Mouse (Mus musculus): Measurements from ENCODE around the gene Pde4d. TPM values are rescaled to one million over a fixed set of nuclear protein-coding genes. Genes with fewer than 3 reads are reported as not detected.

The Pde4d gene
- polyA plus RNA-seq, 1 experiment from 2014 or later = 14.8 TPM

DNA sequence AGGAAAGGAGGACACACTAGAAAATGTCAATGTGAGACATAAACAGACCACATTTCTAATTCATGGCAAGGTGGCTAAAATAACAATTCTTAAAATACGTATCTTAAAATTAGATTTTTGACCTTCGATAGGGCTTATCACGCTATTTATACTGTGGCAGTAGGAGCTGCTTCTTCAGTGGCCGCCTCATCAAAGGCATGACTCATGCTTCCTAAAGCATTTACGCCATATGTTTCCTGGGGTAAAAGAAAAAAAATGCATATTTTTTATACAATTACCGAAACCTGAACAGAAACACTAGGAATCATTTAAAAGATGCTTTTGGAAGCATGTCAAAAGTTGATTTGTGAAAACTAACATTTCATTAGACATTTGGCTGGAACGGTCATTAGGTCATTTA, 721.9 kb downstream of the Pde4d start:
- no peak overlapping the region for H3K27ac ChIP-seq (ENCODE audit: low read depth, low read length)
- no peaks in the 10 kb centered on the region for H3K4me1 ChIP-seq (ENCODE audit: control insufficient read depth, insufficient read depth, low read length)
- ATAC-seq (ENCODE audit: low FRiP score, low TSS enrichment) = no peak
- H3K4me2 ChIP-seq (replicated peaks; ENCODE audit: low read depth, low read length) = no peak overlapping the region
- no peaks in the 10 kb centered on the region for H3K36me3 ChIP-seq (ENCODE audit: control insufficient read depth, insufficient read depth, low read length)
- H3K27me3 ChIP-seq (ENCODE audit: control insufficient read depth, insufficient read depth, low read length) = no peaks in the 10 kb centered on the region
- no peaks in the 10 kb centered on the region for H3K9me3 ChIP-seq (ENCODE audit: control insufficient read depth, low read length)
- no peak overlapping the region for H3K4me3 ChIP-seq (ENCODE audit: low read length)
- WGBS = 74% methylated on average over 7 of the region's 7 CpGs
- no peak overlapping the region for H3K9ac ChIP-seq (ENCODE audit: low read depth, low read length)

DNA sequence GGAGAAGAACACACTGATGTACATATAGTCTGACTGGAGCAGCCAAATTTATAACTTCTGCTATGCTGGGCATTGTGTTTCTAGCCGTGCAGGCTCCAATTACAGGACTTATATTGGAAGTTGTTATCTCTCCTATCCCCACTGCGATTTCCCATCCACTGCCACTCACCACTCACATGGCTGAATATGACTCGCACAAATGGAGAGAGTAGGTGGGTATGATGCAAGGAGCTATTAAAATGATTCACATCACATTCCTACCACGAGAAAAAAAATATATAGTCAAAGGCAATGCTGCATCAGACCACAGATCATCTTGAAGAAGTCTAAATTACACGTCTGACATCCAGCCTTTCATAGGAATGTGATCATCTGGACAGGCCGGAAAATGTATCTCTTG, 725.5 kb downstream of the Pde4d start:
- Histone ChIP-seq H3K27ac (ENCODE audit: low read depth, low read length) (no peak overlapping the region), H3K4me3 (ENCODE audit: low read length) (no peak overlapping the region), H3K4me2 (replicated peaks; ENCODE audit: low read depth, low read length) (no peak overlapping the region)

DNA sequence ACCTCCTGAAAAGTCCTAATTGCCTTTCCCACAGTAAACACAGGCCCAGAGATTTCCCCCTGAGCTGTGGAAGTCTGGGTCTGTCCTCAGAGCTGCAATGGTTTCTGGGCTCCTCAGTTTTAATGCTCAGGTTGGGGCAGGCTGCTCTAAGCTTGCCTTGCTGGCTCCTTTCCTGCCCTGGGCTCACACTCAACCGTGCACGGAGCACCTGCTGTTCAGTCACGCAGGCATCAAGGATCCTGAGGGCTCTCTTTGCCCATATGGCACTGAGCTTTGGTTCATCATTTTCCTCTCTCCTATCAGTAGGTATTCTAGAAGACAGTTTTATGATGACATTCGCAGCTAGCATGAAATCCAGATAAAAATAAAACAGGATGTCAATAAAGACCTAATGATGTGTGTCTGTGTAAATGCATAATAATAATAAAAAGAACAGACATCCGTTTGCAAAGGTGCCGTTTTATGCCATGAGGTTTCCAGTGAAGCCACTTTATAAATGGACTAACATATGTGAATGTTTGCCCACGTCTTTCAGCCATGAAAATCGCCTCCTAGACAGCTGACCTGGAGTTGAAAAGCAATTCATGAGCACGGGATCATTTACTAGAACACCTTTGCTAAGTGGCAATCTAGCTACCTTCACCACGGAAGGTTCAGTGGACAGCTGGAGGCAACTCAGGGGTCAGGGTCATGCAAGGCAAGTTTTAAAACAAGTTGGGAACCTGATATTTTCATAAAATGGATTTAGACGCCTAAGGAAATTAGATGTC, 726.3 kb downstream of the Pde4d start:
- Histone ChIP-seq H3K27ac (ENCODE audit: low read depth, low read length) (no peak overlapping the region), H3K4me1 (ENCODE audit: control insufficient read depth, insufficient read depth, low read length) (no peaks in the 10 kb centered on the region), H3K36me3 (ENCODE audit: control insufficient read depth, insufficient read depth, low read length) (no peaks in the 10 kb centered on the region), H3K4me3 (ENCODE audit: low read length) (no peak overlapping the region), H3K27me3 (ENCODE audit: control insufficient read depth, insufficient read depth, low read length) (no peaks in the 10 kb centered on the region), H3K4me2 (replicated peaks; ENCODE audit: low read depth, low read length) (no peak overlapping the region), H3K9ac (ENCODE audit: low read depth, low read length) (no peak overlapping the region), H3K9me3 (ENCODE audit: control insufficient read depth, low read length) (no peaks in the 10 kb centered on the region)
- WGBS = 41% methylated on average over 11 of the region's 11 CpGs
- ATAC-seq (ENCODE audit: low FRiP score, low TSS enrichment) = no peak

More for the DNA sequence above, 725.5 kb downstream of the Pde4d start:
- Histone ChIP-seq H3K9me3 (ENCODE audit: control insufficient read depth, low read length) (no peaks in the 10 kb centered on the region), H3K4me1 (ENCODE audit: control insufficient read depth, insufficient read depth, low read length) (no peaks in the 10 kb centered on the region), H3K9ac (ENCODE audit: low read depth, low read length) (no peak overlapping the region), H3K27me3 (ENCODE audit: control insufficient read depth, insufficient read depth, low read length) (no peaks in the 10 kb centered on the region), H3K36me3 (ENCODE audit: control insufficient read depth, insufficient read depth, low read length) (no peaks in the 10 kb centered on the region)
- WGBS = 78% methylated on average over 6 of the region's 6 CpGs
- no peak for ATAC-seq (ENCODE audit: low FRiP score, low TSS enrichment)

DNA sequence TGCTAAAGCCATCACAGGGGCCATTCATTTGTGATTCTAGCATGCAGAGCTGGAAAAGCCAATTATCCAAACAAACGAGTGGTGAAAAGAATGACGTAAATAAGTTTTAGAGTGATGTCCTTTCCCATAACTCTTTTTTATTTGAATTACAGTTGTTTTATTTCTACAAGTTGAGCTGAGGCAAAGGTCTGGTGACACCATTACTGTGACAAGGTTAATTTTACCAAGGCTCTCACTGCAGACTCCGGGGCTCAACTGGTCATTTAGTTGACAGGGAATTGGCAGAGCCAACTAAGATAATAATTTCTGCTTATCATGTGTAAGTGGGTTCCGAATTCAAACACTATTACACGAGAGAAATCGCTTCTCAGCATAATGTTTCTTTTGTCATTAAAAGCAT, 731.6 kb downstream of the Pde4d start:
- ATAC-seq (ENCODE audit: low FRiP score, low TSS enrichment) = peak; percentile 55; the same call in 1 of the 2 replicates
- H3K27ac ChIP-seq (ENCODE audit: low read depth, low read length) = no peak overlapping the region
- no peaks in the 10 kb centered on the region for H3K27me3 ChIP-seq (ENCODE audit: control insufficient read depth, insufficient read depth, low read length)
- no peaks in the 10 kb centered on the region for H3K36me3 ChIP-seq (ENCODE audit: control insufficient read depth, insufficient read depth, low read length)
- WGBS = 43% methylated on average over 6 of the region's 6 CpGs
- no peak overlapping the region for H3K4me3 ChIP-seq (ENCODE audit: low read length)
- no peaks in the 10 kb centered on the region for H3K4me1 ChIP-seq (ENCODE audit: control insufficient read depth, insufficient read depth, low read length)
- no peak overlapping the region for H3K4me2 ChIP-seq (replicated peaks; ENCODE audit: low read depth, low read length)
- no peaks in the 10 kb centered on the region for H3K9me3 ChIP-seq (ENCODE audit: control insufficient read depth, low read length)
- H3K9ac ChIP-seq (ENCODE audit: low read depth, low read length) = no peak overlapping the region

DNA sequence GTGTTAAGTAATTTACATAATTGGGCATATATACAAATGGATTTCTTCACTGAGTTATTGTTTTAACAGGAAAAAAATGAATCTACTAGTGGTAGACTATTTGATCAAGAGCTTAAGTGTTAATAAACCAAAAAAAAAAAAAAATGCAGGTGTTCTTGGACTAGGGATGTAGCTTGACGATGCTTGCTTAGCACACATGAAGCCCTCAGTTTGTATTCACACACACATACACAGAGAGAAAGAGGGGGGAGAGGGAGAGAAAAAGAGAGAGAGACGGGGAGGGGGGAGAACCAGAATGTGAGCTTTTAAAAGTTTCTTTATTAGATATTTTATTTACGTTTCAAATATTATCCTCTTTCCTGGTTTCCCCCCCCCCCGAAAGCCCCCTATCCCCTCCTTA, 740.9 kb downstream of the Pde4d start:
- Histone ChIP-seq H3K9ac (ENCODE audit: low read depth, low read length) (no peak overlapping the region), H3K27me3 (ENCODE audit: control insufficient read depth, insufficient read depth, low read length) (no peaks in the 10 kb centered on the region), H3K4me2 (replicated peaks; ENCODE audit: low read depth, low read length) (no peak overlapping the region), H3K27ac (ENCODE audit: low read depth, low read length) (no peak overlapping the region), H3K4me1 (ENCODE audit: control insufficient read depth, insufficient read depth, low read length) (no peaks in the 10 kb centered on the region), H3K9me3 (ENCODE audit: control insufficient read depth, low read length) (no peaks in the 10 kb centered on the region), H3K36me3 (ENCODE audit: control insufficient read depth, insufficient read depth, low read length) (no peaks in the 10 kb centered on the region), H3K4me3 (ENCODE audit: low read length) (no peak overlapping the region)
- 76% methylated on average over 4 of the region's 4 CpGs for WGBS
- ATAC-seq (ENCODE audit: low FRiP score, low TSS enrichment) = no peak

DNA sequence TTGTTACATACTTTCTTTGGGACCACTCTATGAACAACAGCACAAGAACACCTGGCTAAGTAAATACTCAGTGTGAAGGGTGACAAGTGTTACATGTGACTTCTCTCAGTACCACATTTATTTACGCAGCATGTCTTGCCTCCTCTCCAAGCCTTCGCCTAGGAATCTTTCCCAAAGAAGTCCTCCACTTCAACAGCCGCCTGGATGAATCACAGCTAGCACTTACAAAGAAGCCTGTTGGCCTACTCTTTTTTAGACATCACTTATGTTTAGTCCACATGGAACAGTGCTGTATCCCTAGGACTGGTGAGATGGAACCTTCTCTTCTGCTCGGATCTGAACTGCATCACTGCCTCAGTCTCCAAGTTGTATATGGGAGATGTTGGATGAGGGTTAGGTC, 741.4 kb downstream of the Pde4d start:
- no peak for ATAC-seq (ENCODE audit: low FRiP score, low TSS enrichment)
- no peaks in the 10 kb centered on the region for H3K27me3 ChIP-seq (ENCODE audit: control insufficient read depth, insufficient read depth, low read length)
- H3K4me1 ChIP-seq (ENCODE audit: control insufficient read depth, insufficient read depth, low read length) = no peaks in the 10 kb centered on the region
- H3K27ac ChIP-seq (ENCODE audit: low read depth, low read length) = no peak overlapping the region
- no peak overlapping the region for H3K4me2 ChIP-seq (replicated peaks; ENCODE audit: low read depth, low read length)
- H3K4me3 ChIP-seq (ENCODE audit: low read length) = no peak overlapping the region
- no peaks in the 10 kb centered on the region for H3K36me3 ChIP-seq (ENCODE audit: control insufficient read depth, insufficient read depth, low read length)
- WGBS = 73% methylated on average over 4 of the region's 4 CpGs
- H3K9ac ChIP-seq (ENCODE audit: low read depth, low read length) = no peak overlapping the region
- H3K9me3 ChIP-seq (ENCODE audit: control insufficient read depth, low read length) = no peaks in the 10 kb centered on the region

DNA sequence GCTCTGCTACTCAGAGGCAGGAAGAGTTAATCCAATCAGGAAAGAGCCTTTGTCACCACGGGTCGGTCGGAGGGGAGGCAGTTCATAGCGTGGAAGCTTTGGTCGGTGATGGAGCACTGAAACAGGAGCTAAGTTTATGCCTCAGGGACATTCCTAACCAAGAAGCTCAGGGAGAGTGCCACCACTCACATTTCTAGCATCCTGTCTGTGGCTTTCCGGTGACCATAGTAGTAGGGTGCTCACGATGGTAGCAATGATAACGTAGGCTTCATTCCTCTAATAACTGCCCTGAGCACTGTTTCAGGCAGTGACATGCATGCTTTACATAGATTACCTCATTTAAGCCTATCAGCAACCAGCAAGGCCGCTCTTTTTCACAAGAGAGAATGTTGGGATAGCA, 755.8 kb downstream of the Pde4d start:
- Histone ChIP-seq H3K4me2 (replicated peaks; ENCODE audit: low read depth, low read length) (no peak overlapping the region), H3K9ac (ENCODE audit: low read depth, low read length) (no peak overlapping the region), H3K27ac (ENCODE audit: low read depth, low read length) (no peak overlapping the region), H3K36me3 (ENCODE audit: control insufficient read depth, insufficient read depth, low read length) (no peaks in the 10 kb centered on the region), H3K4me3 (ENCODE audit: low read length) (no peak overlapping the region), H3K9me3 (ENCODE audit: control insufficient read depth, low read length) (no peaks in the 10 kb centered on the region), H3K4me1 (ENCODE audit: control insufficient read depth, insufficient read depth, low read length) (no peaks in the 10 kb centered on the region), H3K27me3 (ENCODE audit: control insufficient read depth, insufficient read depth, low read length) (no peaks in the 10 kb centered on the region)
- no peak for ATAC-seq (ENCODE audit: low FRiP score, low TSS enrichment)
- WGBS = 45% methylated on average over 9 of the region's 9 CpGs

DNA sequence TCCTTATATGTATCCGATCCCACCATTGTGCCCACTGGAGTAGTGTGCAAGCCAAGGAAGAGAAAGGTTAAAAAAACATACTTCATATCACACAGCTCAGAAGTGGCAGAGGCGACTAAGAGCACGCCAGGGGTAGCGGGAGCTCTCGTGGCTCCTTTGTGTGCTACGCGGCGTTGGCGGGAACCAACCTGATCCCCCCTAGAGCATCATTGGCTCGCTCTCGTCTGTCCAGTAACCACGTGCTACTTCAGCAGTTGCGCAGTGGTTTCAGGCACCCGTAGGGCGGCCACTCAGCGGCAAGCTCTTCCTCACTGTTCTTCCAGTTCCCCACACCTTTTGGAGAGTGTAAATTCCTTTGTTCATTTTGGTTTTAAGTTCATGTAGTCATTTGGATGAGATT, 758.9 kb downstream of the Pde4d start:
- Histone ChIP-seq H3K36me3 (ENCODE audit: control insufficient read depth, insufficient read depth, low read length) (no peaks in the 10 kb centered on the region), H3K4me1 (ENCODE audit: control insufficient read depth, insufficient read depth, low read length) (no peaks in the 10 kb centered on the region), H3K27me3 (ENCODE audit: control insufficient read depth, insufficient read depth, low read length) (0 out of 2 replicates have a peak, but pooled peaks cover 3% of the 10 kb centered on the region), H3K4me3 (ENCODE audit: low read length) (no peak overlapping the region), H3K9ac (ENCODE audit: low read depth, low read length) (no peak overlapping the region), H3K4me2 (replicated peaks; ENCODE audit: low read depth, low read length) (no peak overlapping the region), H3K27ac (ENCODE audit: low read depth, low read length) (no peak overlapping the region), H3K9me3 (ENCODE audit: control insufficient read depth, low read length) (no peaks in the 10 kb centered on the region)
- WGBS = 96% methylated on average over 16 of the region's 16 CpGs
- ATAC-seq (ENCODE audit: low FRiP score, low TSS enrichment) = no peak

DNA sequence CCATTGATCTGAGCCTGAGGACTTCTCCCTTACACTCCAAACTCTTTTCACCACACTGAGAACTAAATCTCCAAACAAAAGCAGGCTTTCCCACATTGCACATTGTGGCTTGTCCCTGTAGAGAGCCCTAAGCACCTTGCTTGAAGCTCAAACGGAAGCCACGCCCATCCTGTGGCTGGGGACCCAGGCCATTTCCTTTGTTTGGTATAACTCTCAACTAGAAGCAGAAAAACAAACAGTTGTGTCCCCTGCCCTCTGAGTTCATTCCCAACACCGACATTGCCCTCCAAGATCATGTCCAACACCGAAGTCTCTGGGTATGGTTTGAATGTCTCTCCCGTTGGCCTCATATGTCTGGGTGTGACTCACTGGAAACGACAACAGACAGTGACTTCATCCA, 759.7 kb downstream of the Pde4d start:
- WGBS = 81% methylated on average over 6 of the region's 6 CpGs
- Histone ChIP-seq H3K27me3 (ENCODE audit: control insufficient read depth, insufficient read depth, low read length) (0 out of 2 replicates have a peak, but pooled peaks cover 3% of the 10 kb centered on the region), H3K4me3 (ENCODE audit: low read length) (no peak overlapping the region), H3K36me3 (ENCODE audit: control insufficient read depth, insufficient read depth, low read length) (no peaks in the 10 kb centered on the region), H3K27ac (ENCODE audit: low read depth, low read length) (no peak overlapping the region), H3K9me3 (ENCODE audit: control insufficient read depth, low read length) (no peaks in the 10 kb centered on the region), H3K9ac (ENCODE audit: low read depth, low read length) (no peak overlapping the region), H3K4me2 (replicated peaks; ENCODE audit: low read depth, low read length) (no peak overlapping the region), H3K4me1 (ENCODE audit: control insufficient read depth, insufficient read depth, low read length) (no peaks in the 10 kb centered on the region)
- no peak for ATAC-seq (ENCODE audit: low FRiP score, low TSS enrichment)

All from kidney, embryonic 14.5 days (tissue).